Mouse (Mus musculus): ENCODE data around the gene Plxnb3.

DNA sequence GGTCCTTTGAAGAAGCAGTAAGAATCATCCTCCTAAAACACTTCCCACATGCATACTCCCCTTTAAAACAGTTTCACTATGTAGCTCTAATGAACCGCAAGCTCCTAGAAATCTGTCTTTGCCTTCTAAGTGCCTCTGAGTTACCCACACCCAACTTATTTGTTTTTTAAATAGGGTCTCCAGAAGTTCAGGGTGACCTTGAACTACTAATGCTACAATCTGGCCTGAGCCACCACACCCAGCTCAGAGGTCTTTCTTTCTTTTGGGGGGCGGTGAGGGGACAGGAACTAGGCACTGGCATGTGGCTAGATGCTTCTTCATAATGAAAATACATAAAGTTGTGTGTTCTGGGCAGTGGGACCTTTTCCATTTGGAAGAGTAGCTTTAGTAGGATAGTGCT lies 40.6 kb downstream of the Plxnb3 start:
- no peak for TF ChIP-seq CTCF (IDR thresholded peaks at IDR 0.05; ENCODE audit: low read depth)
- no peak for TF ChIP-seq EP300 (optimal IDR thresholded peaks at IDR 0.05)
